Mouse (Mus musculus): ENCODE data around the gene Tfdp2.
"Not testable (repeated sequence)": the region's sequence is repeated elsewhere in the genome, so short reads cannot be mapped to it uniquely, and the experiment has no call there.

The Tfdp2 gene

DNA sequence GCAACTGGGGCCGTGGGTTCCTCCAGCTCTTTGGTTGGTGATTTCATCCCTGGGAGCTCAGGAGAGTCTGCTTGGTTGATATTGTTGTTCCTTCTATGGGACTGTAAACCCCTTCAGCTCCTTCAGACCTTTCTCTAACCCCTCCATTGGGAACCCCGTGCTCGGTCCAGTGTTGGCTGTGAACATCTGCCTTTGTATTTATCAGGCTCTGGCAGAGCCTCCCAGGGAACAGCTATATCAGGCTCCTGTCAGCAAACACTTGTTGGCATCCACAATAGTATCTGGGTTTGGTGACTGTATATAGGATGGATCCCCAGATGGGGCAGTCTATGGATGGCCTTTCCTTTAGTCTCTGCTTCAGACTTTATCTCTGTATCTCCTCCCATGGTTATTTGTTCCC, 116.0 kb downstream of the Tfdp2 start:
- DNase-seq (ENCODE audit: low spot score) = no peak

DNA sequence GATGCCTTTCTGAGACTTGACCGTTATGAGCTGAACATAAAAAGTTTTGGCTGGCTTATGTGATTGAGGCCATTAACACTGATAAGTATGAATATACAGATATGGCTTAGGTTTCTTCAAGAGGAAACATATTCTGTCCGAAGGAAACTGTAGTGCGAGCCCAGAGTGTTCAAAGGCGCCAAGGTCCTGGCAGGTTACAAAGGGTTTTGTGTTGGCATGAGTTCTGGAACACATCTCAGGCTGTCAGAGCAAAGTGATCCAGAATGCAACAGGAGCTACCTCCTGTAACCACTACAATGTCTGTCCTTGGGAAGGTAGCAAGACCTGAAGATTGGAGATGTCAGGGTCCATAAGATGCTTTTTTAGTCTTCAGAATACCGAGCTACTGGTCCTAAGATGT, 123.3 kb downstream of the Tfdp2 start:
- DNase-seq (ENCODE audit: low spot score) = no peak

DNA sequence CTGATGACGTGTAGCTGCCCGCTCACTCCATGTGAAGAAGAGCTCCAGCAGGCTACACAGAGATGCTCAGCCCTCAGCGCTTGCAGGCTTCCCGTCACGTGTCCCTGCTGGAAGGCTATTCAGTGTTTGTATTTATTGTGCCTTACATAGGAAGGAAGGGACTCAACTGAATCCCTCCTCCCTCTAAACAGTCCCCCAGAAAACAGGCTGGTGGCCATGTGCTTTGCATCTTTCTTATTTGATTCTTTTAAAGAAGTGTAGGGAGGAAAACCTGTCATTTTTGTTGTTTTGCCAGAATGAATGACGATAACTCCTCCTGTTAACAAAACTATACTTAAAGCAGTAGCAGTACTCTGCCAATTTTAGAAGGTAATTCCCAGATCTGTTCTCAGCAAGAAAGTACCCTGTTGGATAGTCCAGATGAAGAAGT, 124.5 kb downstream of the Tfdp2 start:
- DNase-seq (ENCODE audit: low spot score) = no peak

DNA sequence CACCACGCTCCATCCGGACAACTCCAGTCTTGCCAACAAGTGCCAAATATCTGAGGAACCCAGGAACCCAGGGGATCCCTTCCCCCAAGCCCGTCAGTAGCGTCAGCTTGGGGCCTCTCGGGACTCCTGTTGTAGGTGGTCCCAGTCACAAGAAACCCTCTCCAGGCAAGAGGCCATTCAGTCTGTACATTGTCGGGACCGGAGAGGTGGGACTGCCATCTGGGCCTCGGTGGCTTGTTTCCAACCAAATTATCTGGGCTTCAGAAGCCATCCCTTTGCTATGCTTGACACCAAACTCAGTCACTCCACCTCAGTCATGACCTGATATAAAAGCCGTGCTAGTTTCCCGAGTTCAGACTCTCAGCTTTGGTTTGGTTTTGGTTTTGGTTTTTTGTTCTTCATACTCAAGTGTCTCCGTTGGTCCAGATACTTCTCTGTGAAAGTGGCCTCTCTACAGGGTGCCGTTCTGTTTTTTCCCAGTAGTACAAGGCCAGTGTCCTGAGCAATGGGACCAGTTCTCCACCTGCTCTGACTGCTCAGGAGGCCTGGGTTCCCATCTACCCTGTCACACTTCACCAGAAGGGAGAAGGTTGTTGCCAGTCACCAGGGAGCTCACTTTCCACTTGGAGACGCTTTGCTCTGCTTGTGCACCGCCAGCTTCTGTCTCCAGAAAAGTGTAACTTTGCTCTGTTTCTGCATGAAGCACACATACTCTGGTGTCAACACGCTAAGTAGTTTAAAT, 126.5 kb downstream of the Tfdp2 start:
- DNase-seq (ENCODE audit: low spot score) = no peak

DNA sequence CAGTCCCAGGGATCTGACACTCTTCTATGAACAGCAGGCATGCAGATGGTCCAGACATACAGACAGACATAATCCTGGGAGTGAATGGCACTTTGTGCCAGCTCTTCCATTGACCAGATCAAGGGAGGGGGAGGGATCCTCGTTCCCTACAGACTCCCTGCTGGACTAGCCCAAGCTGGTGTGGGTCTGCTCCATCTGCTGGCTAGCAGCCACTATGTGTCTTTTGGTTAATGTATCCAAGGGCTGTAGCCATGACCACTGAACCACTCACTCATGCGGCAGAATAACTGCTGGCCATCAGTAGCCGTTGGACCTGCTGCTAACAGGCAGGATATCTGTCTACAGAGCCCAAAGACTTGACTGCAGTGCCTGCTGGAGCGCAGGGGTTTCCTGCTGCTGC, 128.4 kb downstream of the Tfdp2 start:
- DNase-seq (ENCODE audit: low spot score) = no peak

DNA sequence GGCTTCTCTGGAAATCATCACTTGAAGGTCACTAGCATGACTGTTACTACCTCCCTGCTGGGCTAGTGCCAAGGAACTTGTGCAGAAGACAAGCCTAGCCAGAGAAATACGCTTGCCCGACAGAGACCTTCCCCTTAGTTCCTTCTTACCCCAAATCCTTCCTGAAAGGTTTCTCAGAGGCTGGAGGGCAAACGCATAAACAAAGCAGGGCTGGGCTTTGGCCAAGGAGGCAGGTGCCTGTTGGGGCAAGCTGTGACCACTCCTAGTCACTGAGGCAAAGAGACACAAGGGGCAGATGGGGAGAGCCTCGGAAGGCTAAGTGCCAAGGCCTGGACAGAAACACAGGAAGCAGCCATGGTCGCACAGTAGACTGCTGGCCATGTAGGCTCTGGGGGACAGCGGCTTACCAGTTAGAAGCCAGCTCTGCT, 130.4 kb downstream of the Tfdp2 start:
- no peak for DNase-seq (ENCODE audit: low spot score)

DNA sequence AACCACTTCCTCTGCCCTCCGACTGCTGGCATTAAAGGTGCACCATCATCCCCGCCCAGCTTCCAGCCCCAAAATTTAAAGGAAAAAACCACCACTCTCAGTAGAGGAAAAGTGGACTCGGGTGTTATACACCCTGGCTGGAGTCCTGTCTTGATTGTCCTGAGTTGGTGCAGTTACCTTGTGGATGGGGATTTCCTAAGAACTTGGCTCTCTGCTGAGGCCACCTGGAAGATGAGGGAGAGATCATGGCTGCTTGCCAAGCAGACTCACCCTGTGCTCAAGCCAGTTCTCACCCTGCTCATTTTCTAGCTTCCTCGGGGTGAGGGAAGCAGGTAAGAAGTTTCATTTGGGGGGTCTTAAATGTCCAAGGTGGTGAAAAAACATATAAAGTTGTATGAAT, 132.2 kb downstream of the Tfdp2 start:
- DNase-seq (ENCODE audit: low spot score) = no peak

DNA sequence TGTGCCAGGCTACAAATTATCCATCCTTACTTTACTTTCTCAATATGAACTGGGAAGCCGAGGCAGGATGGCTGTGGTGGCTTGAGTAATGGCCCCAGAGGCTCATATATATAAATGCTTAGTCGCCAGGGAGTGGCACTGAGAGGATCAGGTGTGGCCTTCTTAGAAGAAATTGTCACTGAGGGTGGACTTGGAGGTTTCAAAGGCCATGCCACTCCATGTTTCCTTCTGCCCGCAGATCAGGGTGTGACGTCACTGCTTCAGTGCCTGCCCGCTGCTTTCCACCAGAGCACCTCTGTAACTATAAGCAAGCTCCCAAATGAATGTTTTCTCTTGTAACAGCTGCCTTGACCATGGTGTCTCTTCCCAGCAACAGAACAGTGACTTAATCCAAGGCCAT, 135.1 kb downstream of the Tfdp2 start:
- no peak for DNase-seq (ENCODE audit: low spot score)

DNA sequence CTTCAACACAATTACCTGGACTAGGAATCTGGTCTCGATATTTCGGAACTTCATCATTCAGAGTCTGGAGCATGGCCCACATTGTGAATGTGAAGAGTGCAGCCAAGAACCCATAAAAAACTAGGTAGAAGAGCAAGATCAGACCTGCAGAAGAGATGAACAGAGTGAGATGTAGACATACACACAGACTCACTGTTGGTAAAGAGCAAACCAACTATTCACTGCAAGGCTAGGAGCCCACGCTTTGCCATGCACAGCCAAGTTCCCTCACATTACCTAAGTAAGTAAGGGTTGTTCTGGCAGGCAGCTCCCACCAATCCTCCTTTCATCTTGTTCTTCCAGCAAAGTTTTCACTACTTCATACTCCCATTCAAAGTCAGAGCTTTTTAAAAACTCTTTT, 149.7 kb downstream of the Tfdp2 start:
- no peak for DNase-seq (ENCODE audit: low spot score)

DNA sequence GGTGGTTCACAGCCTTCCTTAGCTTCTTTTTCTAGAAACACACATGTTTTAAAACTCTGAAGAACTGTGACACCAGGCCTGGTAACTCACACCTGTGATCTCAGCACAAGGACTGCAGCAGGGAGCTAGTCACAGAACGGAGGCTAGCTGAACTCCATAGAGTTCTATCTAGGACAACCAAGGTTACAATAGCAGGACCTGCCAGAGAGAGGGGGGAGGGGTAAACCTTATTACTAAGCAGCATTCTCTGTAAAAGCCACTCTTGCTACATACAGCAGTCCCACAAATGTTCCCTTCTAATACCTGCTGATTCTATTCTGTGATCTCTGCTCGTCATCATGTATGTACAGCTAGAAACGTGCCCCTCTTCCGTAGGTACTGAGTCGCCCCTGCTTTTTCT, 152.8 kb downstream of the Tfdp2 start:
- DNase-seq (ENCODE audit: low spot score) = no peak

DNA sequence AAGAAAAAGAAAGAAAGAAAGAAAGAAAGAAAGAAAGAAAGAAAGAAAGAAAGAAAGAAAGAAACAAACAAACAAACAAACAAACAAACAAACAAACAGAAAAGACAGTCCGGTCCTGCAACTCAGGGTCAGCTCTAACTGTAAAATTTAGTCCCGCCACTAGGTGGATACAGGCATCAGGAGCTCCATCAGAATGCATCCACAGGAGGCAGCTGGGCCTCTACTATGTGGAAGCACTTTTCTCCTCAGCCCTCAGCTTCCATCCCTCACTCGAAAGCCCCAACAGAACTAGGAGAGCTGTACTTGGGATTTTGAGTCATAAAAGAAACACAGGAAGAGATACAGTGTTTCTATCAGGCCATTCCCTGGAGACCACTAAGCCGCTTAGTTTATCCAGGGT, 153.9 kb downstream of the Tfdp2 start:
- DNase-seq (ENCODE audit: low spot score) = peak; percentile 76

DNA sequence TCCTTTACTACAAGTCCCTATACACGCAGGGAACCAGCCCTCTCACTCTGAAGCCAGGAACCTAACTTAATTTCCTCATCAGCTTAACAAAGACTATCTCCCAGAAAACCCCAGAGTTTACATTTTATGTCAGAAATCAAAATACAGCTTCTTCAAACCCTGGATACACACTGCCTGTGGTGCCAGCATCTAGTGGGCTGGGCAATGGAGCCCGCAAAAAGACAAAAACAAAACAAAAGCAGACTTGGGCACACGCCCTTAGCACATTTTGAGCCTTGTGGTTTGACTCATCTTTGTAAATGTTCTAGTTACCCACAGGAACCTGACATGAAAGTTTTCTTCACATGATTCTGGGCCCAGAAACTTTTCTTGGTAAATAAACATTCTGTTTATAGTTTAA, 154.4 kb downstream of the Tfdp2 start:
- DNase-seq (ENCODE audit: low spot score) = no peak

DNA sequence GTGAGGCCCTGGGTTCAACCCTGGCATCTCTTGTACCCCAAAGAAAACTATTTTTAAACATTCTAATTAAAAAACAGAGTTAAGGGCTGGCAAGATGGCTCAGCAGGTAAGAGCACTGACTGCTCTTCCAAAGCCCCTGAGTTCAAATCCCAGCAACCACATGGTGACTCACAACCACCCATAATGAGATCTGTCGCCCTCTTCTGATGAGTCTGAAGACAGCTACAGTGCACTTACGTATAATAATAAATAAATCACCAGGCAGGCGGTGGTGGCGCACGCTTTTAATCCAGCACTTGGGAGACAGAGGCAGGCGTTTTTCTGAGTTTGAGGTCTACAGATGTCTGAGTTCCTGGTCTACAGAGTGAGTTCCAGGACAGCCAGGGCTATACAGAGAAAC, 155.7 kb downstream of the Tfdp2 start:
- DNase-seq (ENCODE audit: low spot score) = not testable (repeated sequence)

DNA sequence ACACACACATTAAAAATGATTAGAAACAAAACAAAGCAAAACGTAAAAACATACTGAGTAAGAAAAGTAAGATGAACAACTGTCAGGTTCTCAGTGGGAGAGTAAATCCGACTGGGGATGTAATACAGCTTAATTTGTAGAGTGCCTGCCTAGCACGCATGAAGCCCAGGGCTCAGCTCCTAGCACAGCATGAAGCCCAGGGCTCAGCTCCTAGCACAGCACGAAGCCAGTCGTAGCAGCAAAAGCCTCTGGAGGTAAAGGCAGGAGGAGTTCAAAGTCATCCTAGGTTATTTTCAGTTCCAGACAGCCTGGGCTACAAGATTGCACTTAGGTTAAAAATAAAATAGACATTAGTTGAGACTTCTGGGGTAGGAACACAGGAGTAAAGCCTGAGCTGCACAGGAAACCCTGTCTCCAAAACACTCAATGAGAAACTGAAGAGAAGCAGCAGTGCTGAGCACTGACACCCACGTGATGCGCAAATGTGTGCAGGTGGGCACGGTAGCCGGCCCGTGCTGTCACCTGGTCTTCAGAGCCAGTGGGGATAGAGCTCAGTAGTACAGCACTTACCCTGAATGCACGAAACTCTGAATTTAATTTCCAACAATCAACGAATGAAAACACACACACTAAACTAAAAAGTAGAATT, 157.2 kb downstream of the Tfdp2 start:
- no peak for DNase-seq (ENCODE audit: low spot score)

DNA sequence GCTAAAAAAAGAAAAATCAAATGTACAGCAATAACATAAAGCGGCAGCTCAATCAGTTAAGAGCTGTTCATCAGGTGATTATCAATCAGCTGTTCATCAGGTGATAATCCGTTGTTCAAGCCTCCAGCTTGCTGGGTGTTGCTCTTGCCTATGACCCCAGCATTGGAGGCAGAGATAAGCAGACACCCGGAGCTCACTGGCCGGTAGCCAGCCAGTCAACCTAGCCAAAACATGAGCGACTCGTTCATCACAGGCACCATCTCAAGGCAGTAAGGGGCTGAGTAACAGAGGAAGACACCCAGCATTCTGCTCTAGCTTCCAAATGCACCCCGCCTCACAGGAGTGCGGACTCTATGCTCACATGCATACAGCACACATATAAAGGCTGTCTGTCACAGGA, 157.7 kb downstream of the Tfdp2 start:
- DNase-seq (ENCODE audit: low spot score) = no peak

DNA sequence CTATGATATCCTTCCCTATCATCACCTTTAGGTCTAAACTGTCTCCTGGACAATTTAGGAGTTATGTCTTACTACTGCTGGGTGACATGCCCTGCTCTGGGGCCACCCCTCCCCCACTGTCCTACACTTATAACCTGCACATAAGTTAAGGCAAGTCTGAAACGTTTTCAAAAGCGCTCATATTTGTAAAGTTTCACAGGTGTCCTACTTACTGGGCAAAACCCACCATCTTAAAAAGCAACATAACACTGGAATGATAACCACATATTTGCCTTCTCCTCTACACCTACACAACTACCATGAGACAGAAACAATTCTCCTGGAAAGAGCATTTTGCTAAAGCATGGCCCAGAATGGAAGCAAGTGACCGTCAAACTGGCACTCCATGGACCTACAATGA, 164.0 kb downstream of the Tfdp2 start:
- no peak for DNase-seq (ENCODE audit: low spot score)

DNA sequence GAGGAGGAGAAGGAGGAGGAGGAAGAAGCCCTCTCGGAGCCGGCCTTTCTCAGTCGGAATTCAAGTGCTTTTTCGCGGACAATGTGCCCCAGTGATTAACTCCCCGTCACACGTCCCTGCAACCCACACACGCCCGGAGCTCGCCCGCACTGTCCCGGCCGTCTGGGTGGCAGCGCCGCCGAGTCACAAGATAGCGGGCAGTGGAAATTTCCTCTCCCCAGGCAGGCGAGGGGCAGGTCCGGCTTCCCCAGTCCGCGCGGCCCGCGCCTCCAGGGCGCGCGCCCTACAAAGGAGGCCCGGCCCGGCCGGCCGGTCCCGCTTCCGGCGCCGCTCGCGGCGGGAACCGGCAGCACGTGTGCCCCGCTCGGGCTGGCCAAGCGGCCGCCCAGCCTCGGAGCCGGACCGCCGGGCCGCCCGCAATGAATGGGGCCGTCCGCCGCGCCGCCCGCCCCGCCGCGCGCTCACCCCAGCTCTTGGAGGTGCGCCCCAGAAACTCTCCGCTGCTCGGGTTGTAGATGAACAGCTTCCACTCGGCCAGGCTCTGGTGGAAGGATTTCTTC, 167.6 kb downstream of the Tfdp2 start:
- peak; percentile 67 for DNase-seq (ENCODE audit: low spot score)

DNA sequence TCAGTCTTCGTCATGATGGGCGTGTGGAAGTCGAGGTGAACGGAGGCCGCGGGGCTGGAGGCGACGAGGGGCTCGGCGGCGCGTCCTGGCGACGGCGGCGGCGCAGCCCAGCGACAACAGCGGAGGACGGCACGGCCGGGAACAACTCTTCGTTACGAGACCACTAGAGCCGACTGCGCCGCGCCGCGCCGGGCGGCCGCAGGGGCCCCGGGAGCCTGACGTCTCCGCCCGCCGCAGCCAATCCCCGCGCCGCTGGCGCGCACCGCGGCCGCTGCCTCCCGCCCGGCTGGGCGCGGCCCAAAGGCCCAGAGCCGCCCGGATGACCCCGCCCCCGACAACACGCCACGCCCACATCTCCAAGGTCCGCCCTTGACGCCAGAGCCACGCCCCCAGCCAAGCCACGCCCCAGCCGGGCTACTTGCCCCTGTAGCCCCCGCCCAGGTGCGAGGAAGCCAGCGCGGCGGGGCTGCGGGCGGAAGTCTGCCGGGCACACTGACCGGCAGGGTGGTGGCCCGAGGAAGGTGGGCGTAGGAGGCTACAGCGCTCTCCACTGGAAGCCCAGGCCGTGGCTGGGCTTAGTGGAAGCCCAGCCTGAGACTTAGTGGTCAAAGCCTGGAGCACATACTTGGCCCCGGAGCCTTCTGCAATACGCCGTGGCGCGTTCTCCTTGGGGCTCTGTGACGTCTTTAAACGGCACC, 168.2 kb downstream of the Tfdp2 start, which contains the start of gene Atp1b3:
TSS of gene Atp1b3 (minus strand) at position 302 of the 698 bp plus-strand sequence.
- DNase-seq (ENCODE audit: low spot score) = peak; percentile 99

DNA sequence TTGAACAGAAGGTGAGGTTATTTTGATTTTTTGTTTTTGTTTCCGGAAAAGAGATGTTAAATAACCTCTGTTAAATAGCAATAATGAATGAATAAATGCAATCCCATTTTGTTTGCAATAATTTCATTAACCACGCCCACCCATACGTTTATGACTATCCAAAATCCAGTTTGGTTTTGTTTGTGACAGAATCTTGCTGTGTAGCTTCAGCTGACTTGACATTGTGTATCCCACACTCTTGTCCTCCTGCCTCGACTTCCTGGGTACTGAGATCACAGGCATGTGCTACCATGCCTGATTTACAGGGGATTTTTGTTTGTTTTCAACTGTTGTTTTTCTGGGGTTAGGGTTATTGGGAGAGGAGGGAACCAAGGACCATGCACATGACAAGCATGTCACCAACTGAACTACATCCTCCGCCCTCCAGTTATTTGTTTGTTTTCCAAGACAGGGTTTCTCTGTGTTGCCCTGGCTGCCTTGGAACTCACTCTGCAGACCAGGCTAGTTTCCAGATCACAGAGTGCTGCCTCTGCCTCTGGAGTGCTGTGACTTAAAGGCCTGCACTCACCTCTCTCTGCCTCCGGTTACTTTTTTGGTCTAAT, 169.3 kb downstream of the Tfdp2 start:
- DNase-seq (ENCODE audit: low spot score) = no peak

DNA sequence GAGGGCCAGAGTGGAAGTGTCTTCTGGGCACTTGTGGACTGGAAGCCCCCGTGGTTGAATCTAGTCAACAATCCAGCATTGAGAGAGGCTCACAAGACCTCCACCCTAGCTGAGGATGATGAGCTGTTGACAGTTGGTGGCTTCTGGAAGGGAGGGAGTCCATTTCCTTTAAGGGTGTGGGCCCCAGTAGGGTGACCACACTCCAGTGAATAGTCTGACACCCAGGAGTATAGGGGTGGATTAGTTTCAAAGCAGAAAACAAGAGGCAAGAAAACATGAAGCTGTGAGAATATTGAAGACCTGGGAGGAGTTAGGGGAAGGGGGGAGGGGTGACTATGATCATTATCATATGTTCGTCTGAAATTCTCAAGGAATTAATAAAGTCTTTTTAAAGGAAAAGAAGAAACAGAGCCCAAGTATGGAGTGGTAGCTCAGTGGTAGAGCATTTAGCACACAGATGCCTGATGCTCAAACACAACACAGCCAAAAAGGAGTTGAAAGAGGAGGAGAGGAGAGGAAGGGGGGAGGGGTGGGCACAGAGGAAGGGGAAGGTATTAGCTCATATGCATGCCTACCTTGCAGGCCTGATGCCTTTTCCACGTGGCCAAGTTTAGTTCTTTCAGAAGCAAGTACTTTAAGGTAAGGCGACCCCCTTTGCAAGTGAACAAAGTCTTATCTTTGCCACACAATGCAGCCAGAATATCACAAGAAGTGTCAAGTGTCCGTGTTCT, 173.7 kb downstream of the Tfdp2 start:
- DNase-seq (ENCODE audit: low spot score) = no peak

DNA sequence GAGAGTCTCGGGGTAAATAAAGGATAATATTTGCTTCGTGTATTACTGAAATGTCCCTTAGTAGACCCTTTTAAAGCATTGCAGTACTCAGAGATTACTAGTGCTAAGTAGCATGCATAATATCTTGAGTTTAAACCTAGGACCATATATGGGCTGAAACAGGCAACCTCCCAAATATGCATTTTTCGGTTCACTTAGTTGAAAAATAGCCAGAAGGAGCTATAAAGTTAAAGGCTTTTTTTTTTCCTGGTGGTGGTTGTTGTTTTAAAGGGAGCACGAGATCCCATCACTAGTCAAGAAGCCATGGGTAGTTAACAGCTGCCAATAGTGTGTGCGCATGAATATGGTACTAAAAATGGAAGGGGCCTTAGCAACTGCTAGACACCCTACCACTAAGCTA, 175.0 kb downstream of the Tfdp2 start:
- no peak for DNase-seq (ENCODE audit: low spot score)

Data from layer of hippocampus, adult 11-12 months (tissue).